8 mouse cellular contexts compared by ENCODE assay signal in genomic region chr1:82641316-82641987, GRCm38 (mm10). TPM values are rescaled to one million over a fixed set of nuclear protein-coding genes. Genes with fewer than 3 reads are reported as not detected.
DNase-seq lines count a peak whose midpoint lies in the region; ATAC-seq lines count a peak whose summit lies in the region.

No protein-coding gene starts in this region.

- intact Hi-C loops in left cerebral cortex, postnatal 10 days (cut with DNase I) = loop anchor here (5.0 kb wide), 1 partner anchor 89 kb away; no protein-coding TSS in a partner anchor

- ATAC-seq in monocyte, adult 5-6 weeks (replicated peaks; ENCODE audit: insufficient number of reproducible peaks, low FRiP score, low TSS enrichment, poor library complexity, severe bottlenecking) = no peak

- DNase-seq in adipocyte (ENCODE audit: low spot score) = peak; percentile 68
- DNase-seq in cerebellum, postnatal 14 days = peak; percentile 89 to 91
- peak; percentile 82 for DNase-seq in frontal cortex, postnatal 36 days (ENCODE audit: low spot score in 2 of 2)
- DNase-seq in hindlimb bud, embryonic 11.5 days (ENCODE audit: extremely low spot score, low read depth, low spot score) = peak; percentile 47
- DNase-seq in left cerebral cortex, postnatal 10 days (ENCODE audit: extremely low spot score in 1 of 2, low spot score in 2 of 2) = peak; percentile 72 to 80
- DNase-seq in mesoderm, embryonic 11.5 days (ENCODE audit: low read depth, low spot score) = peak; percentile 79
- peak; percentile 97 for DNase-seq in right cerebral cortex, postnatal 4 days

RNA-seq across cellular contexts. Expression of gene Col4a3, which starts 54.7 kb away (rescaled TPM):
- 1 to 10 TPM; 1.1 TPM for total RNA-seq in left cerebral cortex, postnatal 10 days (2021)
- total RNA-seq in monocyte, adult 5-6 weeks (2017) = 0.11 TPM in 1 of 3 replicates, not detected in the others

RNA-seq across cellular contexts. Expression of gene Col4a4, which starts 54.8 kb away (rescaled TPM):
- 1 to 10 TPM; 4.8 to 4.9 TPM for total RNA-seq in left cerebral cortex, postnatal 10 days (2021)
- total RNA-seq in monocyte, adult 5-6 weeks (2017) = under 0.01 TPM in 1 of 3 replicates, not detected in the others

Comparison
In these comparisons a context has a peak if more than half of its experiments do, and no peak if none do; other contexts are left out.
1. DNase-seq: peak in every context shown above with its lines; median percentile 97 in right cerebral cortex, postnatal 4 days; 90 in cerebellum, postnatal 14 days; 82 in frontal cortex, postnatal 36 days; 79 in mesoderm, embryonic 11.5 days; 76 in left cerebral cortex, postnatal 10 days; 68 in adipocyte; 47 in hindlimb bud, embryonic 11.5 days.